Mouse (Mus musculus) testis, postnatal 14 days (tissue): Measurements from ENCODE around the gene Armc7.
A peak's percentile ranks its signal among the peaks of the same experiment; 100 is the strongest.
"Not testable (repeated sequence)": the region's sequence is repeated elsewhere in the genome, so short reads cannot be mapped to it uniquely, and the experiment has no call there.

Experiments
- DNase-seq: peaks from one replicate; pipeline ENCODE4 v3.0.0; 2021; ENCODE audit warnings: low spot score

Gene Armc7

DNA sequence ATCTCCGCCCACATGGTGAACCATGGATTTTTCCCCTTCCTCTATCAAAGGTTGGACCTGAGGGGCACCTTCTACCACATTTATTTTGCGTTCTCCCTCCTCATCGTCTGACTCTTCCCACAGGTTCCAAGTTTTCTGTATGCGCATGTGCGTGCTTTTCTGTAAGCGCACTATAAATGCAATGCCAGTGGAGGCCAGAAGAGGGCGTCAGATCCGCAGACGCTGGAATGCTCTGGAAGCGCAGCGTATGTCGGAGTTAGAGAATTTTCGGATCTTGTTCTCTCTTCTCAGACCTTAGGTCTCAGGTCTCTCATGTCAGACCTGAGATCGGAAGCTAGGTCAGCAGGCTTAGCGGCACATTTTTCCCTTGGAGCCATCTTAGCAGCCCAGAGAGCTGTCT is 19.8 kb upstream of the Armc7 start:
- DNase-seq = no peak

- no peak for DNase-seq
These were observed 19.3 kb upstream of the Armc7 start for GRCm38 (mm10) chr11:115456182-115456581.

GRCm38 (mm10) chr11:115457405-115457804 is 18.1 kb upstream of the Armc7 start:
- no peak for DNase-seq

- no peak for DNase-seq
These were observed 14.5 kb upstream of the Armc7 start for GRCm38 (mm10) chr11:115460976-115461375.

- DNase-seq = no peak
These were observed 13.6 kb upstream of the Armc7 start for GRCm38 (mm10) chr11:115461846-115462242.

DNA sequence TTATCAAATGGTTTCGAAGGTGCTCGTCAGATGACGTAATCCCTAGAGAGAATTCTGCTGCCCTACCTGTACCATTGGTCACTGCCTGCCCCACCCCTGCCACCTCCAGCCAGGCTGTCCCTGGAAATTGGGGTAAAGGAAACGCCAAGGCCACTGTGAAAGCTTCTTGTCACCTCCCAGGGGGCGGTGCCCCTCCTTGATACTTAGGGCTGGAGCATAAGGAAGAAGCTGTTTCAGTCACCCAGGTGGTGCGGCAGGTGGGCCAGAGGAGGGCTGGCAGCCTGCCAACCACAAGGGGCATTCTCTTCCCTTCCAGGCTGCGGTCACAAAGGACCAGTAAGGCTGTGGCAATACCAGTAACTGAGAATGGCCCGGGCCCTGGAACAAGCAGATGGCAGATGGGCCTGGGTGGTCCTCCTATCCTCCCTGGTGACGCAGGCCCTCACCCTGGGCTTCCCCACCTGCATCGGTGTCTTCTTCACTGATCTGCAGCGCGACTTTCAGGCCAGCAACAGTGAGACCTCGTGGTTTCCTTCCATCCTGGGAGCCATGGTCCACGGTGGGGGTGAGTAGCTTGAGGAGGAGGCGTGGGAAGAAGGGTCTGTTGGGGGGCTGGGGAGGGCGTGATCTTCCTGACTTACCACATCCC is 13.1 kb upstream of the Armc7 start, which contains the start of gene Slc16a5:
Gene Slc16a5 (plus strand): TSS at position 232 of the 649 bp plus-strand sequence.
- DNase-seq = no peak

- DNase-seq = no peak
These were observed 12.1 kb upstream of the Armc7 start for GRCm38 (mm10) chr11:115463397-115463796.

DNA sequence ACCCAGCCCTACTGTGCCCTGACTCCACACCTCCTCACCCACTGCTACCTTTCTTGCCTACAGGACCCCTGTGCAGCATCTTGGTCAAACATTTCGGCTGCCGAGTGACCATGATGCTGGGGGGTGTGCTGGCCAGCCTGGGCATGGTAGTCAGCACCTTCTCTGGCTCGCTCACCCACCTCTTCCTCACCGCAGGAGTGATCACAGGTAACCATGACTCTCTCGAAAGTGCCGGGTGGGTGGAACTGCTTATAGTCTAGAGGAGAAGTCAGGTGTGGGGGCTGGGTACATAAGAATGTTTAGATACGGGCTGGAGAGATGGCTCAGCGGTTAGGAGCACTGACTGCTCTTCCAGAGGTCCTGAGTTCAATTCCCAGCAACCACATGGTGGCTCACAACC is 10.6 kb upstream of the Armc7 start:
- DNase-seq = no peak

DNA sequence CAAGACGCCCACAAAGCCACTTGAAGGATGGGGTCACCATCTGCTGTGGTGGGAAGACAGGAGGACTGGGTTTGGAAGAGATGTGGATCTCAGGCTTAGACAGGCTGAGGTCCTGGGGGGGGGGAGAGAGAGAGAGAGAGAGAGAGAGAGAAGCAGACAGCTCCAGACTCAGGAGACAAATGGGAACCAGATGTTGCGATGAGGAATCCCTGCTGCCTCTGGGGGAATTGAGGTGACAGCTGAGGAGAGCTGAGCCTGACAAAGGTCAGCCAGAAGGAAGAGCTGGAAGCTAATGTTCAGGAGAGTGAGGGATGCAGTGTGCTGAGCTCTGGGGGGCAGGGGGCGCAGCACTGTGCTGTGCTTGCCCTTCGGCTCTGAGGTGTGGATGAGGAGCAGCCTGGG is 8.2 kb upstream of the Armc7 start:
- no peak for DNase-seq

DNA sequence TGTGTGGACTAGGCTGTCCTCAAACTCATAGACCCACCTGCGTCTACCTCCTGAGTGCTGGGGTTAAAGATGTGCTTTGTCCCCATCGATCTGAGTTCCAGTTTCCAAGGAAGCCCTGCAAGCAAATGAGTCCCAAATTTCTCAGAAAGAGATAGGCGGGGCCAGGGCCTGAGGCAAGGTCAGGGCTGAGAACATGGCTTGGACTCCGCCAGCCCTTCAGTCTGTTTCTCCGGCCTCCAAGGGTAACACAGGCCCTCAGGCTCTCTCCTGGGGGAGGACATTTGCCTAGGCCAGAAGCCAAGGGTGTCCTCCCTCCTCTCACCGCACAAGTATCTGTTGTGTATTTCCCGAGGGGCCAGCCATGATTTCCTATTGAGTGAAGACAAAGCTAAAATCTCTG is 3.3 kb upstream of the Armc7 start:
- DNase-seq = peak; percentile 66

DNA sequence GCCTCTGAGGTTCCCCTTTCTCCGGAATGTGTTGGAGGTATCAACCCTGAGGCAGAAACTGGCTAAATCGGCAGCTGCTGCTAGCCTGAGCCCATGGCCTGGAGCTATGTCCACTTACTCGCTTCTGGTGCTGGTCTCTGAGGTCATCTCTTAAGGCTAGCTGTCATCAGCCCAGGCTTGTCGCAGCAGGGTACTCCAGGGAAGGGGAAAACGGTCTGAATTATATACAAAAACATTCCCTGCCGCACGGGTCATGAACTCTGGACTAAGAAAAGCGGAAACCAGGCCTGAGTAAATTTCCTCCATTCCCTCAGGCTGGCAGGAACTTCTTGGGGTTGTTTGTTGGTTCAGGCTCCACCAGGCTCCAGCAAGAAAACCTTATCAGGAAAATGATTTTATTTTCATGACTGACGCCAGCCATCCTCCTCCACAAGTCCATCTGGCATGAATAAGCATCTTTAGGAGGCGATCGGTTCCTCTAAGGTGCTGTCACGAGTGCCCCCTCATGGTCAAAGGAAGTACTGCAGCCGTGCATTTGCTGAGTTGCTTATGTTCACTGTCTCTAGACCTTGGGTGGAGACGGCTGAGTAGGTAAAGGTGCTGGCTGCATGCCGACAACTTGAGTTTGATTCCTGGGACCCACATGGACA is 1.7 kb upstream of the Armc7 start:
- peak; percentile 84 for DNase-seq

- no peak for DNase-seq
These were observed 331 bp downstream of the Armc7 start for GRCm38 (mm10) chr11:115475758-115476237.

- DNase-seq = not testable (repeated sequence)
These were observed 1.2 kb downstream of the Armc7 start for GRCm38 (mm10) chr11:115476630-115477029.

DNA sequence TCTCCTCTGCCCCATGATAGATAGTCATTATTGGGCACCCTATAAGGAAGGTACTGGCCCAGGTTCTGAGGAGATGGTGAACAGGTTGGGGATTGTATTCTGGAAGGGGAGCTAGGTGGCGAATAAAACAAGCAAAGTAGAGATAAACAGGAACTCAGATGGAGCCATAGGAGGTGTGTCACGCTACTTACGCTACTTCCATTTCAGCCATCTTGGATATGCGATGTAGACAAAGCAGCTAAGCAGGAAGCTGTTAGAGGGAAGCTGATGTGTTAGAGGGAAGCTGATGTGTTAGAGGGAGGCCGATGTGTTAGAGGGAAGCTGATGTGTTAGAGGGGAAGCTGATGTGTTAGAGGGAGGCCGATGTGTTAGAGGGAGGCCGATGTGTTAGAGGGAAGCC is 1.9 kb downstream of the Armc7 start:
- not testable (repeated sequence) for DNase-seq

GRCm38 (mm10) chr11:115478296-115478938 is 3.0 kb downstream of the Armc7 start:
- DNase-seq = no peak

DNA sequence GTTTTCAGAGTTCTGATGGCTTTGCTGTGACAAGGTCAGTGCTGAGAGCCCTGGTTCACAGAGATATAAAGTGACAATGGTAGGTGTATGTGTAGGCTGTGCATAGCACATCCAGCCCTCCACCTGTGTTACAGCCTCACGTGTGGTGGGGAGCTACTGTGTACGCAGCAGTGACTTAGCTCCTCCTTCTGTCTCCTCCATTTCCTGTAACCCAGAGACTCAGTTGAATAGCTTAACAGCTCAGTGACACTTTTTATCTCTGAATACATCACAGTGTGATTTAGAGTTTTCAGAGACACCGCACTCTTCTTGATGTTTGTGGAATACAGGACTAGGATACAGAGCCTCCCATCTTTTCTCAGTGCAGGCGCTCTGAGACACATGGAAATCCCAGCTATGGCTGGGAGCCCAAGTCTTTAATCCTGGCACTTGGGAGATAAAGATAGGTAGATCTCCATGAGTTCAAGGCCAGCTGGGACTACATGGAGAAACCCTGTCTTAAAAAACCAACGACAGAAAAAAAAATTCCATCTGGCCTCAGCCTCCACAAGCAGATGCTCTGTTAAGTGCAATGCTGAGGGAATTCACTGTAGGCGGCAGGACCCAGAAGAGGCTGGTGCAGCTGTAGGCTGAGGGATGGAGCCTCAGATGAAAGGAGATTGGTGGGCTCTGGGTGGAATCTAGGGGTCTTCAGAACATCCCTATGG is 6.2 kb downstream of the Armc7 start:
- no peak for DNase-seq

DNA sequence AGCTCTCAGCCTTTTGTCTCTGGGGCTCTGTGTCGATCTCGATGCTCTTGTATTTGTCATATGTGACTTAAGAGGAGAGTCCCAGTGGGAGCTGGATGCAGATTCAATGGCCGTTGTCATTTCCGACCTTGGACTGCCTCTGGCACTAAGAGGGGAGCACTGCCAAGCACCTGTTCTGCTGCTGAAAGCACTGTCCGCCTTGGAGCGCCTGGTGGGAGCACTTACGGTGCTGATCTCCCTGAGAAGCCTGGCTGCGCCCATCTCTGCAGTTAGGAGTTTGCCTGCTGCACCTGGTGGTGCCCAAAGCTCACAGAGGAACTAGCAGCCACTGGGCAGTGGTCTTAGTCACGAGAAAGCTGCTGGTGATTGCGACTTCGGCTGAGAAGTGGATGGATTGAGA is 7.8 kb downstream of the Armc7 start:
- no peak for DNase-seq

DNA sequence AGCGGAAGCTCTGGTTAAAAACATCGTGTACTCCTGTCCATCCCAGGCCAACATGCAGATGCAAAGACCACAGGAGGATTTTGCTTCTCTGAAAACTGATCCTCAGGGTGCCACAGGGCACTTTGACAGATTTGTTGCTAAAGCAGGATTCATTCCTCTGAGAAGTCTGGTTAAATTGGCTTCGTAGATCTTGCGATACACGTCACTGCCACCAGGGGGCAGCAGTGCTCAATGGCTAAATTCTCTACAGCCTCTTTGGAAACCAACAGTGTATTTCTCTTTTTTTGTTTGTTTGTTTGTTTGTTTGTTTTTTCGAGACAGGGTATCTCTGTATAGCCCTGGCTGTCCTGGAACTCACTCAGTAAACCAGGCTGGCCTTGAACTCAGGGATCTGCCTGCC is 8.3 kb downstream of the Armc7 start:
- no peak for DNase-seq

DNA sequence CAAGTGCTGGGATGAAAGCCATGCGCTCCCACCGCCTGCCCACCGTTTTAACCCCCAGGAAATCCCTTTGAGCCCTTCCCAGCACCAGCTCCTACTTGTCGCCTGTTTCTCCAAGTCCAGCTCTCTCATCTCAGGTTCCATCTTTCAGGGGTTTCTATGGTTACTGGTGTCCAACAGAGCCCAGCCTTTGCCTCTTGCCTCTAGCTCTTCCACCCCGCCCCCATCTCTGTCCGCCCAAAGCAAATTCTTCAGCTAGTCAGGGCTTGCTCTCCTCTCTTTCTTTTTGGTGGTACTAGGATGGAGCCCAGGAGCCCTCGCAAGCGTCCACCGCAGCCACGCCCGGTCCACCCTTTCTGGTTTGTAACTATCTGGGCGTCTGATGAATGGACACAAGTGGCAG is 9.7 kb downstream of the Armc7 start:
- no peak for DNase-seq

DNA sequence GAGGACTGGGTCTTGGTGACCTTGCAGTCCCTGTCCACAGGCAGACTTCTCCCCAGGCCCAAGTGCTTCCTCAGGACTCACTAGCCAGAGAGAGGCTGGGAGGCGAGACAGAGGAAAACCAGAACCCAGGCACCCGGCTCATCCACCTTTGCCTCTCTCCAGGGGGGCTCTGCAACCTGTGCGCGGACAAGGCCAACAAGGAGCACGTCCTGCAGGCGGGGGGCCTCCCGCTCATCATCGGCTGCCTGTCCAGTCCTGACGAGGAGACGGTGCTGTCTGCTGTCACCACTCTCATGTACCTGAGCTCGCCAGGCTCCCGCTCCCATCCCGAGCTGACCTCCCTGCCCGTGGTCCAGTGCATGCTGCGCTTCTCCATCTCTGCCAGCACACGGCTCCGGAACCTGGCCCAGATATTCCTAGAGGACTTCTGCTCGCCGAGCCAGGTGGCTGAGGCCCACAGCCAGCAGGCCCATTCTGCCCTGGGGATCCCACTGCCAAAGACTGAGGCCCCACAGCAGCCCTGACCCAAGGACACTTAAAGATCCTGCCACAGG is 13.2 kb downstream of the Armc7 start:
- DNase-seq = no peak

- no peak for DNase-seq
These were observed 15.2 kb downstream of the Armc7 start for GRCm38 (mm10) chr11:115490441-115491355.
